Mouse (Mus musculus): ENCODE measurements around the gene Ebf1. TPM values are rescaled to one million over a fixed set of nuclear protein-coding genes. Genes with fewer than 3 reads are reported as not detected.

The Ebf1 gene
- total RNA-seq, 2 experiments from 2014 or later: 13.4 to 14.4 TPM

- intact Hi-C loops (cut with DNase I): no loop called here
- no peak for DNase-seq
Observed at GRCm38 (mm10) chr11:44812193-44812746, 195.2 kb downstream of the Ebf1 start.

- intact Hi-C loops (cut with DNase I): no loop called here
- DNase-seq: no peak
Observed at GRCm38 (mm10) chr11:44813534-44813933, 196.4 kb downstream of the Ebf1 start.

GRCm38 (mm10) chr11:44814847-44815246, 197.7 kb downstream of the Ebf1 start:
- DNase-seq: peak; percentile 38 to 41
- intact Hi-C loops (cut with DNase I): no loop called here

- intact Hi-C loops (cut with DNase I): no loop called here
- DNase-seq: no peak
Observed at GRCm38 (mm10) chr11:44815991-44816390, 198.9 kb downstream of the Ebf1 start.

GRCm38 (mm10) chr11:44822312-44822711, 205.2 kb downstream of the Ebf1 start:
- intact Hi-C loops (cut with DNase I): no loop called here
- no peak for DNase-seq

GRCm38 (mm10) chr11:44832227-44832939, 215.3 kb downstream of the Ebf1 start:
- intact Hi-C loops (cut with DNase I): no loop called here
- no peak for DNase-seq

- no peak for DNase-seq
- intact Hi-C loops (cut with DNase I): no loop called here
Observed at GRCm38 (mm10) chr11:44832940-44833254, 215.8 kb downstream of the Ebf1 start.

GRCm38 (mm10) chr11:44833351-44833996, 216.4 kb downstream of the Ebf1 start:
- intact Hi-C loops (cut with DNase I): no loop called here

GRCm38 (mm10) chr11:44835166-44835565, 218.0 kb downstream of the Ebf1 start:
- intact Hi-C loops (cut with DNase I): no loop called here
- DNase-seq: no peak

More at GRCm38 (mm10) chr11:44833351-44833996, 216.4 kb downstream of the Ebf1 start:
- DNase-seq: no peak

- no peak for DNase-seq
- intact Hi-C loops (cut with DNase I): no loop called here
Observed at GRCm38 (mm10) chr11:44837592-44837991, 220.5 kb downstream of the Ebf1 start.

GRCm38 (mm10) chr11:44841127-44842056, 224.3 kb downstream of the Ebf1 start:
- intact Hi-C loops (cut with DNase I): no loop called here
- DNase-seq: no peak

- intact Hi-C loops (cut with DNase I): no loop called here
- DNase-seq: no peak
Observed at GRCm38 (mm10) chr11:44851874-44852273, 234.8 kb downstream of the Ebf1 start.

- no peak for DNase-seq
- intact Hi-C loops (cut with DNase I): no loop called here
Observed at GRCm38 (mm10) chr11:44852921-44853320, 235.8 kb downstream of the Ebf1 start.

- intact Hi-C loops (cut with DNase I): no loop called here
- peak in 1 of 2 experiments; percentile 26 for DNase-seq
Observed at GRCm38 (mm10) chr11:44854496-44854895, 237.4 kb downstream of the Ebf1 start.

- intact Hi-C loops (cut with DNase I): no loop called here
- no peak for DNase-seq
Observed at GRCm38 (mm10) chr11:44861108-44861507, 244.0 kb downstream of the Ebf1 start.

- DNase-seq: no peak
- intact Hi-C loops (cut with DNase I): no loop called here
Observed at GRCm38 (mm10) chr11:44863910-44864309, 246.8 kb downstream of the Ebf1 start.

GRCm38 (mm10) chr11:44866476-44867149, 249.5 kb downstream of the Ebf1 start:
- DNase-seq: peak in 1 of 2 experiments; percentile 29
- intact Hi-C loops (cut with DNase I): no loop called here

- intact Hi-C loops (cut with DNase I): no loop called here
- DNase-seq: no peak
Observed at GRCm38 (mm10) chr11:44867433-44867832, 250.3 kb downstream of the Ebf1 start.

GRCm38 (mm10) chr11:44873876-44874275, 256.8 kb downstream of the Ebf1 start:
- intact Hi-C loops (cut with DNase I): no loop called here
- no peak for DNase-seq

GRCm38 (mm10) chr11:44875171-44875570, 258.1 kb downstream of the Ebf1 start:
- intact Hi-C loops (cut with DNase I): no loop called here
- DNase-seq: no peak
